Mouse (Mus musculus): ENCODE results near the gene Gpr132. TPM values are rescaled to one million over a fixed set of nuclear protein-coding genes. Genes with fewer than 3 reads are reported as not detected.

Gpr132 gene
- 0.08 TPM in 1 of 2 replicates, not detected in the other for polyA plus RNA-seq (2015; fragmentation: Nextera tagmentation; extraction: Ambion mirVana)

GRCm38 (mm10) chr12:112868178-112869087 lies at the start of gene Gpr132:
Gene Gpr132, minus strand, starts transcription at chr12:112868228.
- Histone ChIP-seq H3K4me3 (ENCODE audit: low read length) (no peak within 1 kb of the TSS), H3K27me3 (replicated peaks; ENCODE audit: control insufficient read depth, insufficient read depth, low read length) (no peaks in the 10 kb centered on the region; the same call in 1 of the 2 replicates), H3K4me1 (ENCODE audit: control insufficient read depth, insufficient read depth, low read depth, low read length) (peaks cover 7% of the 10 kb centered on the region), H3K36me3 (ENCODE audit: control insufficient read depth, insufficient read depth, low read length) (no peaks in the 10 kb centered on the region), H3K9me3 (ENCODE audit: control insufficient read depth, low read length) (no peaks in the 10 kb centered on the region), H3K4me2 (ENCODE audit: low read length) (no peak within 1 kb of the TSS), H3K27ac (ENCODE audit: low read depth, low read length) (no peak within 1 kb of the TSS), H3K9ac (ENCODE audit: low read depth, low read length) (no peak within 1 kb of the TSS)
- WGBS: 70% methylated on average over 13 of the region's 13 CpGs
- ATAC-seq: no peak

- 76% methylated on average over 11 of the region's 11 CpGs for WGBS
- no peaks in the 10 kb centered on the region for H3K27me3 ChIP-seq (replicated peaks; ENCODE audit: control insufficient read depth, insufficient read depth, low read length)
- H3K36me3 ChIP-seq (ENCODE audit: control insufficient read depth, insufficient read depth, low read length): peaks cover 27% of the 10 kb centered on the region
- H3K4me1 ChIP-seq (ENCODE audit: control insufficient read depth, insufficient read depth, low read depth, low read length): no peaks in the 10 kb centered on the region
- H3K9ac ChIP-seq (ENCODE audit: low read depth, low read length): no peak overlapping the region
- H3K4me3 ChIP-seq (ENCODE audit: low read length): no peak overlapping the region
- no peaks in the 10 kb centered on the region for H3K9me3 ChIP-seq (ENCODE audit: control insufficient read depth, low read length)
- ATAC-seq: no peak
- no peak overlapping the region for H3K4me2 ChIP-seq (ENCODE audit: low read length)
- no peak overlapping the region for H3K27ac ChIP-seq (ENCODE audit: low read depth, low read length)
Measured at GRCm38 (mm10) chr12:112917486-112917885, 49.5 kb upstream of the Gpr132 start.

GRCm38 (mm10) chr12:112916698-112917400 lies 48.8 kb upstream of the Gpr132 start:
- Histone ChIP-seq H3K36me3 (ENCODE audit: control insufficient read depth, insufficient read depth, low read length) (peaks cover 34% of the 10 kb centered on the region), H3K4me1 (ENCODE audit: control insufficient read depth, insufficient read depth, low read depth, low read length) (no peaks in the 10 kb centered on the region), H3K9me3 (ENCODE audit: control insufficient read depth, low read length) (no peaks in the 10 kb centered on the region), H3K27ac (ENCODE audit: low read depth, low read length) (no peak overlapping the region), H3K4me2 (ENCODE audit: low read length) (no peak overlapping the region), H3K9ac (ENCODE audit: low read depth, low read length) (no peak overlapping the region), H3K27me3 (replicated peaks; ENCODE audit: control insufficient read depth, insufficient read depth, low read length) (no peaks in the 10 kb centered on the region), H3K4me3 (ENCODE audit: low read length) (no peak overlapping the region)
- 83% methylated on average over 16 of the region's 16 CpGs for WGBS
- ATAC-seq: no peak

GRCm38 (mm10) chr12:112915587-112915986 lies 47.6 kb upstream of the Gpr132 start:
- no peak overlapping the region for H3K27ac ChIP-seq (ENCODE audit: low read depth, low read length)
- peaks cover 45% of the 10 kb centered on the region for H3K36me3 ChIP-seq (ENCODE audit: control insufficient read depth, insufficient read depth, low read length)
- ATAC-seq: no peak
- no peaks in the 10 kb centered on the region for H3K4me1 ChIP-seq (ENCODE audit: control insufficient read depth, insufficient read depth, low read depth, low read length)
- H3K9ac ChIP-seq (ENCODE audit: low read depth, low read length): no peak overlapping the region
- 52% methylated on average over 13 of the region's 13 CpGs for WGBS
- no peak overlapping the region for H3K4me2 ChIP-seq (ENCODE audit: low read length)
- no peaks in the 10 kb centered on the region for H3K9me3 ChIP-seq (ENCODE audit: control insufficient read depth, low read length)
- no peak overlapping the region for H3K4me3 ChIP-seq (ENCODE audit: low read length)
- H3K27me3 ChIP-seq (replicated peaks; ENCODE audit: control insufficient read depth, insufficient read depth, low read length): no peaks in the 10 kb centered on the region

- Histone ChIP-seq H3K4me3 (ENCODE audit: low read length) (no peak overlapping the region), H3K36me3 (ENCODE audit: control insufficient read depth, insufficient read depth, low read length) (peaks cover 49% of the 10 kb centered on the region), H3K4me1 (ENCODE audit: control insufficient read depth, insufficient read depth, low read depth, low read length) (no peaks in the 10 kb centered on the region), H3K27me3 (replicated peaks; ENCODE audit: control insufficient read depth, insufficient read depth, low read length) (no peaks in the 10 kb centered on the region), H3K4me2 (ENCODE audit: low read length) (no peak overlapping the region), H3K9ac (ENCODE audit: low read depth, low read length) (no peak overlapping the region), H3K27ac (ENCODE audit: low read depth, low read length) (no peak overlapping the region), H3K9me3 (ENCODE audit: control insufficient read depth, low read length) (no peaks in the 10 kb centered on the region)
- 83% methylated on average over 11 of the region's 11 CpGs for WGBS
- no peak for ATAC-seq
Measured at GRCm38 (mm10) chr12:112914527-112914926, 46.5 kb upstream of the Gpr132 start.

- Histone ChIP-seq H3K27me3 (replicated peaks; ENCODE audit: control insufficient read depth, insufficient read depth, low read length) (no peaks in the 10 kb centered on the region), H3K36me3 (ENCODE audit: control insufficient read depth, insufficient read depth, low read length) (peaks cover 54% of the 10 kb centered on the region), H3K9me3 (ENCODE audit: control insufficient read depth, low read length) (no peaks in the 10 kb centered on the region), H3K27ac (ENCODE audit: low read depth, low read length) (no peak overlapping the region), H3K4me1 (ENCODE audit: control insufficient read depth, insufficient read depth, low read depth, low read length) (no peaks in the 10 kb centered on the region), H3K4me2 (ENCODE audit: low read length) (no peak overlapping the region), H3K4me3 (ENCODE audit: low read length) (no peak overlapping the region), H3K9ac (ENCODE audit: low read depth, low read length) (no peak overlapping the region)
- ATAC-seq: no peak
- WGBS: 81% methylated on average over 28 of the region's 28 CpGs
Measured at GRCm38 (mm10) chr12:112912951-112913745, 45.1 kb upstream of the Gpr132 start.

GRCm38 (mm10) chr12:112911701-112912100 lies 43.7 kb upstream of the Gpr132 start:
- no peaks in the 10 kb centered on the region for H3K9me3 ChIP-seq (ENCODE audit: control insufficient read depth, low read length)
- no peaks in the 10 kb centered on the region for H3K27me3 ChIP-seq (replicated peaks; ENCODE audit: control insufficient read depth, insufficient read depth, low read length)
- no peak overlapping the region for H3K27ac ChIP-seq (ENCODE audit: low read depth, low read length)
- H3K4me3 ChIP-seq (ENCODE audit: low read length): no peak overlapping the region
- WGBS: 95% methylated on average over 17 of the region's 17 CpGs
- no peaks in the 10 kb centered on the region for H3K4me1 ChIP-seq (ENCODE audit: control insufficient read depth, insufficient read depth, low read depth, low read length)
- ATAC-seq: no peak
- no peak overlapping the region for H3K4me2 ChIP-seq (ENCODE audit: low read length)
- peaks cover 54% of the 10 kb centered on the region for H3K36me3 ChIP-seq (ENCODE audit: control insufficient read depth, insufficient read depth, low read length)
- no peak overlapping the region for H3K9ac ChIP-seq (ENCODE audit: low read depth, low read length)

- ATAC-seq: no peak
- Histone ChIP-seq H3K4me1 (ENCODE audit: control insufficient read depth, insufficient read depth, low read depth, low read length) (no peaks in the 10 kb centered on the region), H3K9me3 (ENCODE audit: control insufficient read depth, low read length) (no peaks in the 10 kb centered on the region), H3K4me3 (ENCODE audit: low read length) (no peak overlapping the region), H3K27me3 (replicated peaks; ENCODE audit: control insufficient read depth, insufficient read depth, low read length) (no peaks in the 10 kb centered on the region), H3K36me3 (ENCODE audit: control insufficient read depth, insufficient read depth, low read length) (peaks cover 46% of the 10 kb centered on the region), H3K9ac (ENCODE audit: low read depth, low read length) (no peak overlapping the region), H3K4me2 (ENCODE audit: low read length) (no peak overlapping the region), H3K27ac (ENCODE audit: low read depth, low read length) (no peak overlapping the region)
- 95% methylated on average over 22 of the region's 22 CpGs for WGBS
Measured at GRCm38 (mm10) chr12:112908991-112909390, 41.0 kb upstream of the Gpr132 start.

Data from hindbrain, embryonic 16.5 days (tissue).